Mouse (Mus musculus) bone marrow, adult 2 months (tissue): ENCODE measurements at regions not wholly inside any gene's neighbourhood (a gene's known extent, or its start where the extent isn't known, plus 50 kb on each side); places are given as distances from the start of the nearest gene placed in this dataset.
A peak's percentile ranks its signal among the peaks of the same experiment; 100 is the strongest.

Experiments
- H3K27ac ChIP-seq: fragments of 200-500 bp; 2 replicates; pipeline ENCODE4 v1.5.1; 2012; ENCODE audit warnings: low read depth, mild to moderate bottlenecking, control low read depth, inconsistent platforms, low read length; ENCODE audit not compliant: control insufficient read depth, poor library complexity, insufficient read depth
- H3K4me1 ChIP-seq: fragments of 200-500 bp; 2 replicates; pipeline ENCODE4 v1.6.1; 2011; ENCODE audit warnings: low read length; ENCODE audit not compliant: control insufficient read depth, insufficient read depth
- H3K4me3 ChIP-seq: fragments of 200-500 bp; replicated peaks from 2 replicates; pipeline ENCODE3; 2011; ENCODE audit warnings: mild to moderate bottlenecking, low read depth, low read length, control low read depth; ENCODE audit not compliant: control insufficient read depth
- CTCF ChIP-seq: fragments of 200-500 bp; IDR thresholded peaks from 2 replicates; pipeline ENCODE4 v1.5.1; 2011; ENCODE audit warnings: low read length, control low read depth; ENCODE audit not compliant: control insufficient read depth, insufficient read depth
- POLR2A ChIP-seq: fragments of 200-500 bp; IDR thresholded peaks from 2 replicates; pipeline ENCODE4 v1.6.1; 2011; ENCODE audit warnings: low read depth, mild to moderate bottlenecking, control low read depth, low read length, borderline replicate concordance; ENCODE audit not compliant: control insufficient read depth
- WGBS: fragments of 180-500 bp; shearing (Covaris S2); methylation state at CpG from one replicate; pipeline ENCODE4 v1.1.7; 2018; 5-methylcytosine and 5-hydroxymethylcytosine counted together

GRCm38 (mm10) chr9:115708199-115708934 is 200.9 kb upstream of the Gadl1 start:
- TF ChIP-seq POLR2A, result no peak
- TF ChIP-seq CTCF, result no peak
- H3K4me1 ChIP-seq, result no peaks in the 10 kb centered on the region
- H3K4me3 ChIP-seq, result no peak overlapping the region
- 16% methylated on average over 8 of the region's 8 CpGs for WGBS
- no peak overlapping the region for H3K27ac ChIP-seq

- 52% methylated on average over 14 of the region's 14 CpGs for WGBS
- Histone ChIP-seq H3K4me1 (no peaks in the 10 kb centered on the region), H3K27ac (no peak overlapping the region), H3K4me3 (no peak overlapping the region)
- TF ChIP-seq POLR2A (no peak), CTCF (peak; percentile 31; the same call in 1 of the 2 replicates)
These were observed 199.1 kb upstream of the Gadl1 start for GRCm38 (mm10) chr9:115710039-115710739.

- Histone ChIP-seq H3K4me3 (no peak overlapping the region), H3K27ac (no peak overlapping the region), H3K4me1 (no peaks in the 10 kb centered on the region)
- TF ChIP-seq POLR2A (no peak), CTCF (no peak)
- 94% methylated on average over 2 of the region's 2 CpGs for WGBS
These were observed 188.9 kb upstream of the Gadl1 start for GRCm38 (mm10) chr9:115720306-115720705.

GRCm38 (mm10) chr9:115720841-115721240 is 188.4 kb upstream of the Gadl1 start:
- Histone ChIP-seq H3K4me1 (no peaks in the 10 kb centered on the region), H3K27ac (no peak overlapping the region), H3K4me3 (no peak overlapping the region)
- 82% methylated on average over 2 of the region's 2 CpGs for WGBS
- no peak for TF ChIP-seq CTCF
- TF ChIP-seq POLR2A, result no peak

GRCm38 (mm10) chr9:115724063-115724462 is 185.2 kb upstream of the Gadl1 start:
- 67% methylated on average over 2 of the region's 2 CpGs for WGBS
- TF ChIP-seq CTCF (no peak), POLR2A (no peak)
- no peaks in the 10 kb centered on the region for H3K4me1 ChIP-seq
- H3K4me3 ChIP-seq, result no peak overlapping the region
- no peak overlapping the region for H3K27ac ChIP-seq

GRCm38 (mm10) chr9:115727361-115727760 is 181.9 kb upstream of the Gadl1 start:
- no peaks in the 10 kb centered on the region for H3K4me1 ChIP-seq
- 62% methylated on average over 5 of the region's 5 CpGs for WGBS
- TF ChIP-seq CTCF, result no peak
- no peak for TF ChIP-seq POLR2A
- H3K4me3 ChIP-seq, result no peak overlapping the region
- H3K27ac ChIP-seq, result no peak overlapping the region

GRCm38 (mm10) chr9:115731557-115731956 is 177.7 kb upstream of the Gadl1 start:
- no peak overlapping the region for H3K27ac ChIP-seq
- no peak overlapping the region for H3K4me3 ChIP-seq
- whole genome bisulfite sequencing, result 73% methylated on average over 6 of the region's 6 CpGs
- TF ChIP-seq POLR2A (no peak), CTCF (no peak)
- no peaks in the 10 kb centered on the region for H3K4me1 ChIP-seq

DNA sequence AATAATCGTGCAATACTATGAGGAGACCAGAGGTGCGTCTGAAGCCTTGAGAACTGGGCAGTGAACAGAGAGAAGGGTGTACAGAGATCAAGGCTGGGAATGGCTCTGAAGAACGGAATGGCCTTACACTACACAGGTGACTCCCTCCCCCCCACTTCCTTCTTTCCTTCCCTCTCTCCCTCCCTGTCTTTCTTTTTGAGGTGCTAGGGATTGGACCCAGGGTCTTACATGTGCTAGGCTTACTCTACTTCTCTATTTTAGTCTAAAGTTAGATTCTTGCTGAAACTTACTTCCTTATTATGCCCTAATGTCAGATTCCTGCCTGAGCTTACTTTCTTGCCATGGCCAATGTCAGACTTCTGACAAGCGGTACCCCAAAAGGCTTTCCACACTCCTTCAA is 176.2 kb upstream of the Gadl1 start:
- no peak for TF ChIP-seq POLR2A
- no peak for TF ChIP-seq CTCF
- no peak overlapping the region for H3K4me3 ChIP-seq
- 45% methylated on average over 4 of the region's 4 CpGs for WGBS

GRCm38 (mm10) chr9:115739984-115740383 is 169.3 kb upstream of the Gadl1 start:
- 63% methylated on average over 5 of the region's 5 CpGs for WGBS
- H3K4me3 ChIP-seq, result no peak overlapping the region
- TF ChIP-seq POLR2A, result no peak
- no peak for TF ChIP-seq CTCF
- peak overlapping the region; percentile 25; the same call in 1 of the 2 replicates for H3K27ac ChIP-seq
- peaks cover 2% of the 10 kb centered on the region; the same call in 1 of the 2 replicates for H3K4me1 ChIP-seq

More for the DNA sequence above, 176.2 kb upstream of the Gadl1 start:
- Histone ChIP-seq H3K27ac (no peak overlapping the region), H3K4me1 (no peaks in the 10 kb centered on the region; the same call in 1 of the 2 replicates)
